Mouse (Mus musculus) small intestine, adult 2 months (tissue): ENCODE measurements around the gene Reep1. TPM values are rescaled to one million over a fixed set of nuclear protein-coding genes. Genes with fewer than 3 reads are reported as not detected.

Experiments used
- H3K27ac ChIP-seq: fragments of 200-500 bp; 2 replicates; pipeline ENCODE4 v1.5.1; 2012; ENCODE audit warnings: low read depth, low read length, control low read depth, inconsistent platforms; ENCODE audit not compliant: insufficient read depth
- H3K27me3 ChIP-seq: fragments of 200-500 bp; 2 replicates; pipeline ENCODE4 v1.6.1; 2012; ENCODE audit warnings: mild to moderate bottlenecking, moderate library complexity, low read length, inconsistent platforms; ENCODE audit not compliant: control insufficient read depth, insufficient read depth
- H3K36me3 ChIP-seq: fragments of 200-500 bp; 2 replicates; pipeline ENCODE4 v1.6.1; 2012; ENCODE audit warnings: mild to moderate bottlenecking, low read length, control low read depth, inconsistent platforms; ENCODE audit not compliant: control insufficient read depth, insufficient read depth
- H3K4me1 ChIP-seq: fragments of 200-500 bp; 2 replicates; pipeline ENCODE4 v1.6.1; 2012; ENCODE audit warnings: low read length, inconsistent platforms, mixed read lengths; ENCODE audit not compliant: control insufficient read depth, insufficient read depth, insufficient read length
- H3K4me3 ChIP-seq: fragments of 200-500 bp; 2 replicates; pipeline ENCODE4 v1.5.1; 2012; ENCODE audit warnings: low read depth, mild to moderate bottlenecking, control low read depth, inconsistent platforms, low read length, moderate library complexity
- CTCF ChIP-seq: fragments of 200-500 bp; IDR thresholded peaks from 2 replicates; pipeline ENCODE4 v1.5.1; 2012; ENCODE audit warnings: low read depth, mild to moderate bottlenecking, control low read depth, inconsistent platforms, low read length, moderate library complexity, mixed read lengths; ENCODE audit not compliant: insufficient replicate concordance, insufficient read length; ENCODE audit errors: extremely low read depth
- POLR2A ChIP-seq: fragments of 200-500 bp; IDR thresholded peaks from 2 replicates; pipeline ENCODE4 v1.6.1; 2012; ENCODE audit warnings: low read depth, mild to moderate bottlenecking, control low read depth, inconsistent platforms, low read length, moderate library complexity
- WGBS: fragments of 180-500 bp; shearing (Covaris S2); methylation state at CpG from one replicate; pipeline ENCODE4 v1.1.7; 2018; 5-methylcytosine and 5-hydroxymethylcytosine counted together
- polyA plus RNA-seq: library from polyadenylated mRNA; depleted of rRNA; stranded (reverse); fragments of >200 nt; gene quantifications from 2 replicates; pipeline ENCODE4 v1.2.3, GENCODE M21; 2012

The Reep1 gene
- polyA plus RNA-seq, 1 experiment: 0.72 TPM

GRCm38 (mm10) chr6:71736101-71736500 lies 28.7 kb downstream of the Reep1 start:
- no peaks in the 10 kb centered on the region for H3K4me1 ChIP-seq
- H3K27ac ChIP-seq: no peak overlapping the region
- 82% methylated on average over 5 of the region's 5 CpGs for WGBS
- no peak for TF ChIP-seq CTCF
- no peak for TF ChIP-seq POLR2A
- H3K4me3 ChIP-seq: no peak overlapping the region
- no peaks in the 10 kb centered on the region for H3K36me3 ChIP-seq
- H3K27me3 ChIP-seq: no peaks in the 10 kb centered on the region

GRCm38 (mm10) chr6:71737202-71737601 lies 29.8 kb downstream of the Reep1 start:
- no peak overlapping the region for H3K27ac ChIP-seq
- TF ChIP-seq POLR2A: no peak
- no peak for TF ChIP-seq CTCF
- H3K27me3 ChIP-seq: no peaks in the 10 kb centered on the region
- 83% methylated on average over 8 of the region's 8 CpGs for WGBS
- no peaks in the 10 kb centered on the region for H3K36me3 ChIP-seq
- H3K4me3 ChIP-seq: no peak overlapping the region
- no peaks in the 10 kb centered on the region for H3K4me1 ChIP-seq

DNA sequence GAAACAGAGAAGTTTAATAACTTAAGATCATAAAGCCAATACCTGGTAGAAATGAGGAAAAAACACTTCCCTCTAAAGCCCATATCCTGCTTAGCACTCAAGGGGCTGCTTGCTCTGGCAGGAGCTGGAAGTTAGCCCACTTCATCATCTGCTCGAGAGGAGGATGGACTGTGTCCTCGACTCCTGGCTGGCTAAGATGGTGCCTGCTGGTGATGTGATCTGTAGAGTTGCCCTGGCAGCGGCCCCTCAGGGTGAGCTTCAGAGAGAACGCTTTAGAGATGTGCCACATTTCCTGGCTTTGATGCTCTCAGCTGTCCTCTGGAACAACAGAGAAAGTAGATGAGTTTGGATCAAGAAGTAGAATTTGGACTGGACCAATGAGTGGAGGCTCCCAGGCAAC lies 31.2 kb downstream of the Reep1 start:
- WGBS: 73% methylated on average over 4 of the region's 4 CpGs
- H3K4me3 ChIP-seq: no peak overlapping the region
- TF ChIP-seq CTCF (no peak), POLR2A (no peak)
- H3K36me3 ChIP-seq: no peaks in the 10 kb centered on the region
- no peak overlapping the region for H3K27ac ChIP-seq
- H3K27me3 ChIP-seq: no peaks in the 10 kb centered on the region
- no peaks in the 10 kb centered on the region for H3K4me1 ChIP-seq

GRCm38 (mm10) chr6:71740921-71741320 lies 33.6 kb downstream of the Reep1 start:
- no peak for TF ChIP-seq CTCF
- no peak for TF ChIP-seq POLR2A

DNA sequence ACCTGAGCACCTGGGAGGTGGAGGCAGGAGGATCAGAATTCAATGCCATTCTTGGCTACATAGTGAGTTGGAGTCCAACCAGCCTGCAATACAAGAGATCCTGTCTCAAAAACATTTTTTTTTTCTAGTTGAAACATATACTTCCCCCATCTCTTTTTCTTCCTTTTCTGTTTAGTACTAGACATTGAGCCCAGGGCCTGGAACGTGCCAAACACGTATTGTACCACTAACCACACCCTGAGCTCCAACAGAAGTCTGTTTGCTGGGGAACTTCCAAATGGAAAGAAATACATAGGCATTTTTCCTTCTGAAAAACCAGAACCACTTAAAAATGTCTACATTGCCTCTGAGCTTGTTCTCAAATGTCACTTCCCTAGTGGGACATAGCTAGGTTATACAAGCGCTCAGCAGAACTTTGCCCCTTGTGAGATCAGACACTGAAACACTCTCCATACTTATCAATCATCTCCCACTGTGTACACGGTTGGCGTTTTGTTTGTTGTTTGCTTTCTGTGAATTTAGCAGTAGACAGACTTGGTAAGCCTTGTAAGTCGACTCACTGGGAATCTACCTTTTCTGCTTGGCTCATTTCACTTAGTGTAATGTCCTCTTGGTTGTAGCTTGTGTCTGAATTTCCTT lies 34.8 kb downstream of the Reep1 start:
- H3K4me3 ChIP-seq: no peak overlapping the region
- 41% methylated on average over 6 of the region's 6 CpGs for WGBS
- H3K4me1 ChIP-seq: no peaks in the 10 kb centered on the region
- no peak for TF ChIP-seq CTCF
- H3K27ac ChIP-seq: no peak overlapping the region
- no peaks in the 10 kb centered on the region for H3K27me3 ChIP-seq
- no peaks in the 10 kb centered on the region for H3K36me3 ChIP-seq

More at GRCm38 (mm10) chr6:71740921-71741320, 33.6 kb downstream of the Reep1 start:
- no peaks in the 10 kb centered on the region for H3K4me1 ChIP-seq
- no peak overlapping the region for H3K4me3 ChIP-seq
- 21% methylated on average over 13 of the region's 13 CpGs for WGBS
- H3K27me3 ChIP-seq: no peaks in the 10 kb centered on the region
- no peak overlapping the region for H3K27ac ChIP-seq
- H3K36me3 ChIP-seq: no peaks in the 10 kb centered on the region

DNA sequence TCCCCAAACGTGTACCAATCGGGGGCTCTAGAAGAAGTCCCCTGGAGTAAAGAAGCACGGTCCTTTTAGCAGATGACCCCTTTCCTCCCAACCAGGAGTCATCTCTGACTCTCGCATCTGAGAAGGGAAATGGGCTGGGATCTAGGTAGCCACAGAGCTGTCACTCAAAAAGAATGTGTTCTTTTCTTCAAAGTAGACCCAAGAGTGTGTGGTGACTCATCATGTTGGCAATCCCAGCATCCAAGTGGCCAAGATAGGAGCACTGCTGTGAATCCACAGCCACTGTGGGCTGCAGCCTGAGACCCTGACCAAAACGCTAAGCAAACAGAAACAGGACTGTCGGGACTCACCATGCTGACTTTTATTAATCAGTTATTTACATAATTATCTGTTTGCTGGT lies 37.6 kb downstream of the Reep1 start:
- H3K4me1 ChIP-seq: no peaks in the 10 kb centered on the region
- H3K27ac ChIP-seq: no peak overlapping the region
- no peaks in the 10 kb centered on the region for H3K27me3 ChIP-seq
- H3K4me3 ChIP-seq: no peak overlapping the region
- no peaks in the 10 kb centered on the region for H3K36me3 ChIP-seq
- WGBS: 76% methylated on average over 6 of the region's 6 CpGs
- no peak for TF ChIP-seq CTCF
- TF ChIP-seq POLR2A: no peak

DNA sequence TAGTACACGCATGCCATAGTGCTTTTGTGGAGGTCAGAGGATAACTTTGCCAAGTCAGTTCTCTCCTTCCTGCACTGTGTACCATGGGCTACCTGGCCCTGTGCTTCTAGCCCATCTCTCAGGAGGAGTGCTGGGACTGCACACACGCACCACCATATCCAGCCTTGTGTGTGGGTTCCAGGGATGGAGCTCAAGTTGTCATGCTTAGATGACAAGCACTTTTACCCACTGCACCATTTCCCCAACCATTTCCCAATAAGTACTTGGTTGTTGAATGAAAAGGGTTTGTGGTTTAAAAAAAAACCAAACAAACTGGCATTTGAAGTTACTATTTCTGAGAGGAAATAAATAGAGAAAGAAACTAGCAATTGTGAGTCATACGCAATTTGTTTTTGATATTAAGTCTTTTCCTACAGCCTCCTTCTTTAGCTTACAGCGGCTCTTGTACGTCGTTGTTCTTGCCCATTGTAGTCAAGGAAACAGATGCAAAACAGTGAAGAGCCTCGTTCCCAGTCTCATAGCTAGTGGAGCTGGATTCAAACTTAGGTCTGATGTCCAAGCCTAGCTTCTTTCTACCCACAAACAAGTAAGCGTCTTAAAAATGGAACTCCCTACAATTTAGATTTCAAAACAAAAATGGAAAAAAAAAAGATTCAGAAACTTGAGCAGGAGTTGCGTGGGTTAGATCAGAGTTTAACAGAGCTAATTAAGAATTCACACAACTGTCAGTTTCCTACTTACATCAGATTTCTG lies 38.3 kb downstream of the Reep1 start:
- Histone ChIP-seq H3K4me3 (no peak overlapping the region), H3K27me3 (no peaks in the 10 kb centered on the region), H3K27ac (no peak overlapping the region), H3K36me3 (no peaks in the 10 kb centered on the region), H3K4me1 (no peaks in the 10 kb centered on the region)
- WGBS: 78% methylated on average over 9 of the region's 9 CpGs
- TF ChIP-seq CTCF (no peak), POLR2A (no peak)

DNA sequence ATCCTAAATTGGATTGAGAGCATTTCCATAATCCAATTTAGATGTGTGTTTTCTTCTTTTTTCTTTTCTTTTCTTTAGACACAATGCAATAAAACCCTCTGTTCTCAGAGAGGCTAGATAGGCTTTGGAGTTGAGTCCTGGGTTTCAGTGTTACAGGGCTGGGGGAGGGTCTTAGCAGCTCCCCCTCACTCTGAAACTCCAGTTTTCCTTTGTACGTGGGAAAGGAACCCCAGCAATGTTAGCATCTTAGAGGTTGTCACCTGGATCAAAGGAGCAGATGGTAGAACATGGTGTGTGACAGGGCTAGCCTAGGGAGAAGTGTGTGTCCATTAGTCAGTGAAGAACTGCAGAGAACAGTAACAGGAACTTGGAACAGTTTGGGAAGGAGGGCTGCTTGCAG lies 38.9 kb downstream of the Reep1 start:
- WGBS: 58% methylated on average over 1 of the region's 1 CpGs
- H3K4me1 ChIP-seq: no peaks in the 10 kb centered on the region
- TF ChIP-seq POLR2A: no peak
- TF ChIP-seq CTCF: no peak
- no peak overlapping the region for H3K27ac ChIP-seq
- no peak overlapping the region for H3K4me3 ChIP-seq
- no peaks in the 10 kb centered on the region for H3K36me3 ChIP-seq
- H3K27me3 ChIP-seq: no peaks in the 10 kb centered on the region
